Mouse (Mus musculus): ENCODE results near the gene Cryzl2. TPM values are rescaled to one million over a fixed set of nuclear protein-coding genes. Genes with fewer than 3 reads are reported as not detected.

The Cryzl2 gene
- total RNA-seq, 2 experiments from 2014 or later: 6.0 to 8.0 TPM

- no peak for ATAC-seq (ENCODE audit: poor library complexity, severe bottlenecking)
Observed at GRCm38 (mm10) chr1:157443026-157443722, 15.2 kb upstream of the Cryzl2 start.

- no peak for ATAC-seq (ENCODE audit: poor library complexity, severe bottlenecking)
Observed at GRCm38 (mm10) chr1:157443723-157444561, 14.4 kb upstream of the Cryzl2 start.

DNA sequence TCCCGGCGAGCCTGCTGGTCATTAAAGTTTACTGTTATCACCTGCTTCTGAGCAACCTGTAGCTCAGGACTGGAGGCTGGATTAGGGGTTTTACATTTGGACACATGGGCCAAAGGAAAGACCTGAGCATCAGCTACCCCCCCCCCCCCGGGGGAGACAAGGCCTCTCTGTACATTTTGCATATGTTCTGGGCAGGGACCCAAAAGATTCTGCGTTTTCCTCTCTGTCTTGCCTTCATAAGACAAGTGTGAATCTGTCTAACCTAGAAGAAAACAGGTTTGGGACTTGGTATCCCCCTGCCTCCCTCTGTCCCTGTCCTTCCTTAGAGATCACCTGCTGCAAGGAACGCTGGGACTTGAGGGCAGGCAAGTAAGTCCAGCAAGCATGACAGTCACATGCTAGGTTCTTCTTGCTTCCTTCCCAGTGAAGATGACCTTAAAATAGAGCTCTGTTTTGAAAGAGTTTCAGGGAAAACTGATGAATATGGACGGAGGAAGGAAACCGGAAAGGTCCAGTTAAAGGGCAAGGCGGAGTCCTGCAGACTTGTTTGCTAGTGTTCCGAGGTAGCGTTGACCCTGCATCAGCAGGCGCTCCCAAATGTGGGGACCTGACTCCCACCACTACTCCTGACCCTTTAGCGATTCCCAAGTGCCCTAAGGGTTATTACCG, 13.6 kb upstream of the Cryzl2 start:
- no peak for ATAC-seq (ENCODE audit: poor library complexity, severe bottlenecking)

GRCm38 (mm10) chr1:157445398-157445910, 12.9 kb upstream of the Cryzl2 start:
- ATAC-seq (ENCODE audit: poor library complexity, severe bottlenecking): peak; percentile 77

DNA sequence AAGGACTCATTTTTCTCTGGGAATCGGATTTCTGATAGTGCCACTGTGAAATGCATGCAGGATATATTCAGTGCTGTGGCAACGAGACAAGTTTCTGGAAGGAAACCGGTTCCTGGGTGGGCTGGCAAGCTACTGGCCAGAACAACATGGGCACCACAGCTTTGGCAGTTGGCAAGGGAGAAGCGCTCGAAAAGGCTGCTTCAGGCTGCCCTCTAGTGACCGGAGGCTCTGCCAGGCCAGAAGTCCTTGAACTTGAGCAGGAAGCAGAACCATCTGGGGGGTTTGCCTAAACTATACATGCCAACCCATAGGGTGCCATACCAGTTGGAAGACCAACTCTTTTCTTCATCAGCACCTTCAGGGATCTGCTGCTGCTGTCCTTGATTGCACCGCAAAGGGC, 12.1 kb upstream of the Cryzl2 start:
- ATAC-seq (ENCODE audit: poor library complexity, severe bottlenecking): peak; percentile 62

DNA sequence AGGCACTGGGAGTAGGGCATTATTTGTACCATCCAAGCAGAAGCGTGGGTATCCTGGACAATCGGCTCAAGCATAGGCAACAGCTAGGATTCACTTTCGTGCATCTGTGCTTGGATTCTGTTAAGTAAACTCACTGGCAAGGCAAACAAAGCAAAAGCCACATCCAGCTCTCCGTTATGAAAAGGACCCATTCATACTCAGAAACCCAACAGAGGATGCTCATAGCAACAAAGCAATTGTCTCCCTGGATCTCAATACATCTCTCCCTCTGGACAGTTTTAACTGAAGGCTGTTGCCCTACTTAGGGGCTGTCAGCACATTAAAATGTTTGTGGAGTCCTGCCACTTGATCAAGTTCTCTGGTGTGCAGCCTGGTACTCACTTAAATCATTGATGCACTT, 11.2 kb upstream of the Cryzl2 start:
- ATAC-seq (ENCODE audit: poor library complexity, severe bottlenecking): no peak

DNA sequence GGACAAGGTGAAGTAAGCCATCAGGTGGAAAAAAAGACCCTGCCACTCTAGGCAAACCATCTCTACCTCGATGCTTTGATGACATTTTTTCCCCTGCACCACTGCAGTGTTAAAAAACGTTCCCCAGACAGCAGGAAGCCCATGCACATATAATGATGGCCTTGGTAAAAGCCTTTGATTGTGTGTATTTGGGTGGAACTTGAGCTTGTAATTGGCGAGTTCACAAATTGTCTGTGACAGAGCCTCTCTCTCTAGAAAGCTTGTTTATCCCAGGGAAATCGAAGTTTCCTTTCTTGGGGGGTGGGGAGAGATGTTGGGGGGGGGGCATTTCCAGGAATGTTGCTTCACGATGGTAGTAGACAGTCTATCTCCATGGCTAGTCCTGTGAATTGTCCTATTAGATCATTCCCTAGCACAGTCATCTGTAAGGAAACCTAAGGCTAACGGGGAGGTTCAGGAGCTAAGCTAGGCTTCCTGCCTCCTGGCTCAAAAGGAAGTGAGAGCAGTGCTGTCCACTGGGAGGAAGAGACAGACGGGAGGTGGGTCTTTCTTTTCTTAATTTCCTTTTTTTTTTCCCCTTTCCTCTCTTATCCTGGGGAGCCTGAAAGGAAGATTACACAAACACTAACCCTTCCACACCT, 10.1 kb upstream of the Cryzl2 start:
- peak; percentile 33; the same call in 1 of the 2 replicates for ATAC-seq (ENCODE audit: poor library complexity, severe bottlenecking)

- ATAC-seq (ENCODE audit: poor library complexity, severe bottlenecking): no peak
Observed at GRCm38 (mm10) chr1:157448805-157449188, 9.6 kb upstream of the Cryzl2 start.

DNA sequence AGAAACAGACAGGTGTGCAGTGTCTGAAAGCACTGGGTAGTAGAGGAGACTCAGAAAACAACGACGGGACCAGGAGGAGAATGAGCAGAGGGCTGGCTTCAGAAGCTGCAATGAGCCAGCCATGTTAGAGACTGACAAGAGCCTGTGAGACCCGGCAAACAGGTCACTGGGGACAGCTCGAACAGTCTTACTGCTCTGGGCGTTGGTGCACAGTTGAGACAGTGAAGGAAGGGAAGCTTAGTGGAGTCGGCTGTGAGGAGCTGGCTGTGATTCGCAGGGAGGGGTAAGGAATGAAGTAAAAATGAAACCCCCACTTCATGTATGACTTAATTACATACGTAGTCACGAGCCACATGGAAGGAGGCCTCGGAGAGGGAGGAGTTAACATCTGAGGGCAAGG, 8.8 kb upstream of the Cryzl2 start:
- ATAC-seq (ENCODE audit: poor library complexity, severe bottlenecking): no peak

GRCm38 (mm10) chr1:157449981-157450636, 8.3 kb upstream of the Cryzl2 start:
- no peak for ATAC-seq (ENCODE audit: poor library complexity, severe bottlenecking)

GRCm38 (mm10) chr1:157452284-157452683, 6.1 kb upstream of the Cryzl2 start:
- ATAC-seq (ENCODE audit: poor library complexity, severe bottlenecking): no peak

GRCm38 (mm10) chr1:157452759-157453549, 5.4 kb upstream of the Cryzl2 start:
- ATAC-seq (ENCODE audit: poor library complexity, severe bottlenecking): no peak

DNA sequence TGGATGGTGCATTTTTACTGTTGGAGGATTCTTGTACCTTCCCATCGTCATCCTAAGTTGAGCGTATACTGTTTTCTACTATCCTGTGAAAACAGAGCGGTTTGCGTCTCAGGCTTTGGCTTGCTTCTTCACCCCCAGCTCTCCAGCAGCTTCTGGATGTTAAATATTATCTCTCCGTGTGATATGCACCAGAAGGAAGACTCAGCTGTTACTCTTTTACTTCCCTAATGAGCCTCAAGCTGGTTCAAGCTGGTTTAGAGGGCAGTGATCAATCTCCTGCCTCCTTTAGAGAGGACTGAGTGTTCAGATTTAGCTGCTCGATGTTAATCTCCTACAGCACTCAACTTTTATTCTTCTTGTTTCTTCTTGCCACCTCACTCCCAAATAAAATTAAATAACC, 3.5 kb upstream of the Cryzl2 start:
- no peak for ATAC-seq (ENCODE audit: poor library complexity, severe bottlenecking)

GRCm38 (mm10) chr1:157457789-157458188, 588 bp upstream of the Cryzl2 start:
- ATAC-seq (ENCODE audit: poor library complexity, severe bottlenecking): no peak

- no peak for ATAC-seq (ENCODE audit: poor library complexity, severe bottlenecking)
Observed at GRCm38 (mm10) chr1:157459904-157460303, 1.5 kb downstream of the Cryzl2 start.

DNA sequence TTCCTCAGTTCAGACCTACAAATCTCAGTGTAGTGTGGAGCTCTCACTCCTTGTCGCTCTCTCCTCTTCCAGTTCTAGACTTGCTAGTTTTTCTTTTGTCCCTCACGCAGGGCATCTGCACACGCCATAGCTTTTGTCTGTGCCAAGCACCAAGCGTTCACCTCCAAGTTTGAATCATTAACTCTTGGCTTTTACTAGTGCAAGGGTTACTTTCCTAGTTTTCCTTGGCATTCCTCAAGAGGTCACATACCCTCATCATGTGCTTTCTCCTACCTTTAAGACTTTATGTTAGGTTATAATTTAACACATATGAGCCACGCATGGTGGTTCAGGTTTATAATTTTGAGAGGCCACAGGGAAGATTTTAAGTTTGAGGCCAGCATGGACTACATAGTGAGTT, 2.9 kb downstream of the Cryzl2 start:
- no peak for ATAC-seq (ENCODE audit: poor library complexity, severe bottlenecking)

GRCm38 (mm10) chr1:157462336-157462735, 4.0 kb downstream of the Cryzl2 start:
- no peak for ATAC-seq (ENCODE audit: poor library complexity, severe bottlenecking)

- peak; percentile 30; the same call in 1 of the 2 replicates for ATAC-seq (ENCODE audit: poor library complexity, severe bottlenecking)
Observed at GRCm38 (mm10) chr1:157465194-157465593, 6.8 kb downstream of the Cryzl2 start.

GRCm38 (mm10) chr1:157467866-157468265, 9.5 kb downstream of the Cryzl2 start:
- ATAC-seq (ENCODE audit: poor library complexity, severe bottlenecking): no peak
